Comparison of ENCODE assay signal across 12 mouse cellular contexts in genomic region chr7:50507047-50507446, GRCm38 (mm10).
"Had no signal": no experiment of that assay in that cellular context is flagged by ENCODE, and none has a peak within 500 bp of the region (broad histone marks: within the 10 kb centered on the region; RNA-seq: fewer than 3 reads in every experiment).

No protein-coding gene starts in this region.

- H3K27ac ChIP-seq: limb, embryonic 10.5 days; liver, embryonic 15.5 days; midbrain, embryonic 12.5 days; stomach, postnatal 0 days had no signal

- DNase-seq: kidney, adult 8-10 months; kidney, postnatal 25 days; lung, embryonic 14.5 days; lung, postnatal 10 days; lung, postnatal 4 days; thymus, adult 18-20 months; thymus, postnatal 14 days had no signal

- H3K4me3 ChIP-seq: limb, embryonic 10.5 days; liver, embryonic 15.5 days; megakaryocyte, embryonic 14.5 days; midbrain, embryonic 12.5 days had no signal
